Mouse (Mus musculus): ENCODE measurements around the gene Ripor3. TPM values are rescaled to one million over a fixed set of nuclear protein-coding genes. Genes with fewer than 3 reads are reported as not detected.

Ripor3 gene
- polyA plus RNA-seq, 1 experiment from 2014 or later, result 0.31 TPM

GRCm38 (mm10) chr2:168046467-168046866 lies 36.0 kb upstream of the Ripor3 start:
- H3K36me3 ChIP-seq, result no peaks in the 10 kb centered on the region
- no peak overlapping the region for H3K4me2 ChIP-seq
- 82% methylated on average over 4 of the region's 4 CpGs for whole genome bisulfite sequencing
- H3K9ac ChIP-seq, result no peak overlapping the region
- H3K27ac ChIP-seq, result no peak overlapping the region
- ATAC-seq (ENCODE audit: low FRiP score), result no peak
- H3K27me3 ChIP-seq, result peaks cover 57% of the 10 kb centered on the region
- H3K4me3 ChIP-seq, result no peak overlapping the region
- H3K4me1 ChIP-seq (replicated peaks), result peaks cover 27% of the 10 kb centered on the region
- H3K9me3 ChIP-seq, result no peaks in the 10 kb centered on the region

- no peak overlapping the region for H3K4me3 ChIP-seq
- ATAC-seq (ENCODE audit: low FRiP score), result no peak
- 39% methylated on average over 5 of the region's 5 CpGs for WGBS
Observed at GRCm38 (mm10) chr2:168045771-168046170, 35.4 kb upstream of the Ripor3 start.

GRCm38 (mm10) chr2:168045357-168045756 lies 34.9 kb upstream of the Ripor3 start:
- WGBS, result 64% methylated on average over 13 of the region's 13 CpGs
- Histone ChIP-seq H3K27ac (no peak overlapping the region), H3K9ac (no peak overlapping the region), H3K27me3 (peaks cover 46% of the 10 kb centered on the region), H3K9me3 (no peaks in the 10 kb centered on the region), H3K36me3 (no peaks in the 10 kb centered on the region), H3K4me1 (replicated peaks) (peaks cover 22% of the 10 kb centered on the region), H3K4me2 (no peak overlapping the region), H3K4me3 (no peak overlapping the region)
- ATAC-seq (ENCODE audit: low FRiP score), result no peak

More at GRCm38 (mm10) chr2:168045771-168046170, 35.4 kb upstream of the Ripor3 start:
- H3K36me3 ChIP-seq, result no peaks in the 10 kb centered on the region
- no peak overlapping the region for H3K4me2 ChIP-seq
- no peak overlapping the region for H3K27ac ChIP-seq
- H3K9me3 ChIP-seq, result no peaks in the 10 kb centered on the region
- H3K27me3 ChIP-seq, result peaks cover 50% of the 10 kb centered on the region
- H3K4me1 ChIP-seq (replicated peaks), result peaks cover 27% of the 10 kb centered on the region
- H3K9ac ChIP-seq, result no peak overlapping the region

- no peak overlapping the region for H3K4me3 ChIP-seq
- peaks cover 40% of the 10 kb centered on the region for H3K27me3 ChIP-seq
- 78% methylated on average over 10 of the region's 10 CpGs for WGBS
- H3K36me3 ChIP-seq, result no peaks in the 10 kb centered on the region
- H3K4me1 ChIP-seq (replicated peaks), result peaks cover 17% of the 10 kb centered on the region
- no peak for ATAC-seq (ENCODE audit: low FRiP score)
- H3K9me3 ChIP-seq, result no peaks in the 10 kb centered on the region
- no peak overlapping the region for H3K9ac ChIP-seq
- no peak overlapping the region for H3K4me2 ChIP-seq
- H3K27ac ChIP-seq, result no peak overlapping the region
Observed at GRCm38 (mm10) chr2:168044681-168045287, 34.4 kb upstream of the Ripor3 start.

GRCm38 (mm10) chr2:168042019-168042418 lies 31.6 kb upstream of the Ripor3 start:
- H3K27me3 ChIP-seq, result 0 out of 2 replicates have a peak, but pooled peaks cover 15% of the 10 kb centered on the region
- peak; percentile 32; the same call in 1 of the 2 replicates for ATAC-seq (ENCODE audit: low FRiP score)
- H3K36me3 ChIP-seq, result no peaks in the 10 kb centered on the region
- H3K4me1 ChIP-seq (replicated peaks), result peaks cover 12% of the 10 kb centered on the region
- H3K27ac ChIP-seq, result no peak overlapping the region
- WGBS, result 60% methylated on average over 6 of the region's 6 CpGs
- H3K4me2 ChIP-seq, result no peak overlapping the region
- no peak overlapping the region for H3K4me3 ChIP-seq
- H3K9me3 ChIP-seq, result no peaks in the 10 kb centered on the region
- H3K9ac ChIP-seq, result no peak overlapping the region

DNA sequence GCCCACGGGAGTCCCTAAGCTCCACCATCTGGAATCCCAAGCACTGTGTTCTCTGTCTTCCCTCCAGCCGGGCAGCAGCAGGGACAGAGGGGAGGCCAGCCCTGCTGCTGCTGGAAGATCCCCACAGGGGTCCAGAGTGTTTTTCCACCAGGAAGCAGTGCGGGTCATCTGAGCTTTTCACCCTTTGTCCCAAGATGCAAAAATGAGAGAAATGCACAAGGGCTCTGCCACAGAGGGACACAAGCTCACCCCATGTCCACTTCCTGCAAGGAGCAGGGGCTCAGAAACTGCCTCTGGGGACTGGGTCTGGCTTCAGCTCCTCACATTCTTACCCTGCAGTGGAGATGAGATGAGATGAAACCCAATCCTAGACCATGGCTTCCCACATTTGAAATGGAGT lies 30.3 kb upstream of the Ripor3 start:
- H3K9ac ChIP-seq, result no peak overlapping the region
- H3K4me1 ChIP-seq (replicated peaks), result peaks cover 15% of the 10 kb centered on the region
- H3K27me3 ChIP-seq, result 0 out of 2 replicates have a peak, but pooled peaks cover 6% of the 10 kb centered on the region
- H3K36me3 ChIP-seq, result no peaks in the 10 kb centered on the region
- H3K9me3 ChIP-seq, result no peaks in the 10 kb centered on the region
- no peak overlapping the region for H3K4me3 ChIP-seq
- WGBS, result 47% methylated on average over 3 of the region's 3 CpGs
- ATAC-seq (ENCODE audit: low FRiP score), result no peak
- H3K27ac ChIP-seq, result no peak overlapping the region
- H3K4me2 ChIP-seq, result no peak overlapping the region

DNA sequence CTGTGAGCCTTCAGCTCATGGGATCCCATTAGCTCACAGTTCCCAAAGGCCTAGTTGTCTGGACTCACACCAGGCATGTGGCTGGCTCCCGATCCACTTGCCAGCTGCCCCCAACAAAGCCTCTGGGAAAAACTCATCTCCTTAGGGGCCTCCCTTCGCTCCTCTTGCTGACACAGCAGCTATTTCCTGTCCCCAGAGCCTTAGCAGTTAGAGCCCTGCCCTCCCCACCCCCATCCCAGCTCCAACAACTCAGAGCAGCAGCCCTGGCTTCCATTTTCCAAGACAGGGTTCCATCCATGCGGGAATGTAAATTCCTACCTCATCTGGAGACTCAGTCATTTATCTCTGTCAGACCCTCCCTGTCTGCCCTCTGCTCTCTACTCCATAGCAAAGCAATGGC lies 26.6 kb upstream of the Ripor3 start:
- H3K27me3 ChIP-seq, result no peaks in the 10 kb centered on the region
- no peak overlapping the region for H3K9ac ChIP-seq
- 0 out of 2 replicates have a peak overlapping the region, but pooled peaks have one; percentile 14 for H3K27ac ChIP-seq
- H3K36me3 ChIP-seq, result no peaks in the 10 kb centered on the region
- peaks cover 8% of the 10 kb centered on the region for H3K4me1 ChIP-seq (replicated peaks)
- H3K9me3 ChIP-seq, result no peaks in the 10 kb centered on the region
- no peak overlapping the region for H3K4me2 ChIP-seq
- no peak overlapping the region for H3K4me3 ChIP-seq
- 36% methylated on average over 3 of the region's 3 CpGs for WGBS
- no peak for ATAC-seq (ENCODE audit: low FRiP score)

GRCm38 (mm10) chr2:168035907-168036306 lies 25.5 kb upstream of the Ripor3 start:
- H3K4me2 ChIP-seq, result no peak overlapping the region
- 90% methylated on average over 6 of the region's 6 CpGs for WGBS
- no peaks in the 10 kb centered on the region for H3K27me3 ChIP-seq
- no peak for ATAC-seq (ENCODE audit: low FRiP score)
- no peak overlapping the region for H3K4me3 ChIP-seq
- no peaks in the 10 kb centered on the region for H3K9me3 ChIP-seq
- H3K9ac ChIP-seq, result no peak overlapping the region
- H3K36me3 ChIP-seq, result no peaks in the 10 kb centered on the region
- peaks cover 8% of the 10 kb centered on the region for H3K4me1 ChIP-seq (replicated peaks)
- no peak overlapping the region for H3K27ac ChIP-seq

- WGBS, result 64% methylated on average over 10 of the region's 10 CpGs
- H3K4me3 ChIP-seq, result no peak overlapping the region
- no peaks in the 10 kb centered on the region for H3K9me3 ChIP-seq
- no peaks in the 10 kb centered on the region for H3K27me3 ChIP-seq
- H3K9ac ChIP-seq, result no peak overlapping the region
- ATAC-seq (ENCODE audit: low FRiP score), result no peak
- H3K4me2 ChIP-seq, result no peak overlapping the region
- no peak overlapping the region for H3K27ac ChIP-seq
- H3K36me3 ChIP-seq, result no peaks in the 10 kb centered on the region
- H3K4me1 ChIP-seq (replicated peaks), result peaks cover 8% of the 10 kb centered on the region
Observed at GRCm38 (mm10) chr2:168033905-168034304, 23.5 kb upstream of the Ripor3 start.

GRCm38 (mm10) chr2:168031842-168032241 lies 21.4 kb upstream of the Ripor3 start:
- H3K27me3 ChIP-seq, result no peaks in the 10 kb centered on the region
- H3K9ac ChIP-seq, result no peak overlapping the region
- ATAC-seq (ENCODE audit: low FRiP score), result no peak
- H3K9me3 ChIP-seq, result no peaks in the 10 kb centered on the region
- no peak overlapping the region for H3K4me2 ChIP-seq
- H3K36me3 ChIP-seq, result no peaks in the 10 kb centered on the region
- no peak overlapping the region for H3K4me3 ChIP-seq
- no peak overlapping the region for H3K27ac ChIP-seq
- H3K4me1 ChIP-seq (replicated peaks), result peaks cover 2% of the 10 kb centered on the region
- 83% methylated on average over 2 of the region's 2 CpGs for WGBS

- Histone ChIP-seq H3K27ac (no peak overlapping the region), H3K4me1 (replicated peaks) (no peaks in the 10 kb centered on the region), H3K27me3 (no peaks in the 10 kb centered on the region), H3K36me3 (no peaks in the 10 kb centered on the region), H3K4me3 (no peak overlapping the region), H3K9me3 (no peaks in the 10 kb centered on the region), H3K4me2 (no peak overlapping the region), H3K9ac (no peak overlapping the region)
- WGBS, result 96% methylated on average over 3 of the region's 3 CpGs
- ATAC-seq (ENCODE audit: low FRiP score), result no peak
Observed at GRCm38 (mm10) chr2:168028376-168028775, 18.0 kb upstream of the Ripor3 start.

- Histone ChIP-seq H3K4me3 (no peak overlapping the region), H3K9me3 (no peaks in the 10 kb centered on the region), H3K27me3 (no peaks in the 10 kb centered on the region), H3K4me1 (replicated peaks) (no peaks in the 10 kb centered on the region), H3K4me2 (no peak overlapping the region), H3K36me3 (no peaks in the 10 kb centered on the region), H3K9ac (no peak overlapping the region), H3K27ac (no peak overlapping the region)
- no peak for ATAC-seq (ENCODE audit: low FRiP score)
- 54% methylated on average over 3 of the region's 3 CpGs for WGBS
Observed at GRCm38 (mm10) chr2:168026467-168026866, 16.0 kb upstream of the Ripor3 start.

GRCm38 (mm10) chr2:168025882-168026281 lies 15.5 kb upstream of the Ripor3 start:
- no peak overlapping the region for H3K4me2 ChIP-seq
- no peak for ATAC-seq (ENCODE audit: low FRiP score)

More at GRCm38 (mm10) chr2:168025882-168026281, 15.5 kb upstream of the Ripor3 start:
- Histone ChIP-seq H3K9ac (no peak overlapping the region), H3K9me3 (no peaks in the 10 kb centered on the region), H3K4me3 (no peak overlapping the region), H3K36me3 (no peaks in the 10 kb centered on the region), H3K27me3 (no peaks in the 10 kb centered on the region), H3K27ac (no peak overlapping the region), H3K4me1 (replicated peaks) (no peaks in the 10 kb centered on the region)
- WGBS, result 90% methylated on average over 8 of the region's 8 CpGs
